22 mouse cellular contexts compared by ENCODE assay signal in the genomic region with DNA sequence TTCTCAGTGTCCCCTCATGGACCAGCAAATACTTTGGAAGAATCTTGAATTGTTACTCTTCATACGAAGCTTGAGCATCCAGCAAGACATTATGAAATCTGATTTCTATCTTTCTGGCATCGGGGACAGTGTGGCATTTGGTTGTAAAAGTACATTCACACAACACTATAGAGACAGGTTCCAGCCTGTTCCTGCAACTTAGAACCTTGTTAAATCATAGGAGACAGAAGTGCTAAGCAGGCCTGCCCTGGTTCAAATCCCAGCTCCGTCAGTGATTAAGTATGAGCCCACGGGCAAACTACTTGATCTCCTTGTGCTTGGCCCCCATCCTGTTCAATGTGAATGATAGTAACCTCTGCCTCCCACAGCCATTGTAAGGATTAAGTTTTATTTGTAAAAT. TPM values are rescaled to one million over a fixed set of nuclear protein-coding genes. Genes with fewer than 3 reads are reported as not detected.
DNase-seq lines count a peak whose midpoint lies in the region; ATAC-seq and TF ChIP-seq lines count a peak whose summit lies in the region.
"Had no signal": no experiment of that assay in that cellular context is flagged by ENCODE, and none has a peak within 500 bp of the region (broad histone marks: within the 10 kb centered on the region; RNA-seq: fewer than 3 reads in every experiment).

No protein-coding gene starts in this region.

- no peak overlapping the region for H3K4me3 ChIP-seq in stomach, postnatal 0 days (ENCODE audit: low read depth, low read length)

- H3K9me3 ChIP-seq in stomach, postnatal 0 days (ENCODE audit: control insufficient read depth, low read length) = no peaks in the 10 kb centered on the region
- H3K9me3 ChIP-seq: G1E had no signal

- no peak for TF ChIP-seq CTCF in stomach, postnatal 0 days (IDR thresholded peaks at IDR 0.05; ENCODE audit: low read depth)

- no peaks in the 10 kb centered on the region for H3K4me1 ChIP-seq in stomach, postnatal 0 days (replicated peaks; ENCODE audit: control insufficient read depth, insufficient read depth)

- no peaks in the 10 kb centered on the region for H3K27me3 ChIP-seq in stomach, postnatal 0 days (ENCODE audit: control insufficient read depth, insufficient read depth, low read length)
- H3K27me3 ChIP-seq: CH12.LX, Patski had no signal

- no peak overlapping the region for H3K4me2 ChIP-seq in stomach, postnatal 0 days (replicated peaks; ENCODE audit: low read depth)

- no peak for TF ChIP-seq EP300 in stomach, postnatal 0 days (optimal IDR thresholded peaks at IDR 0.05)

- no peaks in the 10 kb centered on the region for H3K36me3 ChIP-seq in stomach, postnatal 0 days (ENCODE audit: control insufficient read depth, insufficient read depth, low read length)
- H3K36me3 ChIP-seq: G1E had no signal

- peak overlapping the region; percentile 79 for H3K27ac ChIP-seq in stomach, postnatal 0 days (replicated peaks)

- intact Hi-C loops in gastrocnemius, postnatal 36 days (cut with DNase I) = no loop called here

- 66% methylated on average over 4 of the region's 4 CpGs for WGBS in stomach, postnatal 0 days

- H3K9ac ChIP-seq in stomach, postnatal 0 days (ENCODE audit: low read length) = no peak overlapping the region

- peak; percentile 34 for DNase-seq in heart, adult 11 months
- no peak for DNase-seq in heart, adult 18-20 months
- DNase-seq in fat pad, adult 2 months (ENCODE audit: extremely low read depth, low read depth, low spot score) = peak; percentile 90
- DNase-seq in gonadal fat pad, adult 2 months (ENCODE audit: low read depth) = peak; percentile 88
- no peak for DNase-seq in stomach, postnatal 0 days (ENCODE audit: low spot score)
- DNase-seq in natural killer cell, adult 2 months (ENCODE audit: low spot score in 2 of 2) = no peak
- DNase-seq in gastrocnemius, postnatal 36 days = no peak
- no peak for DNase-seq in cerebellum, adult 9-11 months
- DNase-seq: adrenal gland, adult 2 months; adrenal gland, adult 8-10 months; adrenal gland, postnatal 10 days; adrenal gland, postnatal 14 days; adrenal gland, postnatal 25 days; adrenal gland, postnatal 36 days; B cell, adult 2 months; cerebellum, adult 11 months; cerebellum, adult 11-12 months had no signal

- no peak for ATAC-seq in stomach, postnatal 0 days (ENCODE audit: low FRiP score, low TSS enrichment)
- ATAC-seq: activated CD4-positive, CD25-positive, alpha-beta regulatory T cell, adult 4 months; CD4-positive, CD25-positive, alpha-beta regulatory T cell, adult 4 months; Patski had no signal

RNA-seq across cellular contexts. Expression of gene Pparg, which starts 41.1 kb away (rescaled TPM):
- 10 to 100 TPM; 12.9 to 19.0 TPM for total RNA-seq in heart, adult 18-20 months (2021)
- 86.7 and 120 TPM in 2 replicates for polyA plus RNA-seq in gonadal fat pad, adult 2 months (2012; rRNA removed)
- polyA plus RNA-seq in stomach, postnatal 0 days (2015; fragmentation: Nextera tagmentation; extraction: Ambion mirVana) = 44.4 and 47.8 TPM in 2 replicates
- total RNA-seq in gastrocnemius, postnatal 36 days (2021) = 1 to 10 TPM; 2.9 to 3.0 TPM
- total RNA-seq: CH12.LX, G1E had no signal
- polyA plus RNA-seq: G1E had no signal

Comparison
In these comparisons a context has a peak if more than half of its experiments do, and no peak if none do; other contexts are left out.
1. DNase-seq: peak in heart, adult 11 months (single experiment), fat pad, adult 2 months (single experiment) and gonadal fat pad, adult 2 months (single experiment); none in heart, adult 18-20 months (0 of 2), stomach, postnatal 0 days (single experiment), natural killer cell, adult 2 months (0 of 2), gastrocnemius, postnatal 36 days (0 of 2) and cerebellum, adult 9-11 months (single experiment).